Mouse (Mus musculus): ENCODE results near the gene 4930518I15Rik.
A peak's percentile ranks its signal among the peaks of the same experiment; 100 is the strongest.
"Not testable (repeated sequence)": the region's sequence is repeated elsewhere in the genome, so short reads cannot be mapped to it uniquely, and the experiment has no call there.

The 4930518I15Rik gene

GRCm38 (mm10) chr2:156857835-156858234, at the start of gene 4930518I15Rik:
4930518I15Rik (minus strand) TSS chr2:156857946.
- DNase-seq (ENCODE audit: low spot score) = no peak

GRCm38 (mm10) chr2:156905931-156906330, 48.2 kb upstream of the 4930518I15Rik start:
- not testable (repeated sequence) for DNase-seq (ENCODE audit: low spot score)

GRCm38 (mm10) chr2:156904976-156905717, 47.4 kb upstream of the 4930518I15Rik start:
- peak; percentile 71 for DNase-seq (ENCODE audit: low spot score)

- DNase-seq (ENCODE audit: low spot score) = no peak
These were observed 45.6 kb upstream of the 4930518I15Rik start for GRCm38 (mm10) chr2:156903367-156903766.

- not testable (repeated sequence) for DNase-seq (ENCODE audit: low spot score)
These were observed 44.7 kb upstream of the 4930518I15Rik start for GRCm38 (mm10) chr2:156902411-156902810.

GRCm38 (mm10) chr2:156901883-156902282, 44.1 kb upstream of the 4930518I15Rik start:
- DNase-seq (ENCODE audit: low spot score) = no peak

GRCm38 (mm10) chr2:156901344-156901743, 43.6 kb upstream of the 4930518I15Rik start:
- DNase-seq (ENCODE audit: low spot score) = no peak

GRCm38 (mm10) chr2:156899184-156899583, 41.4 kb upstream of the 4930518I15Rik start:
- no peak for DNase-seq (ENCODE audit: low spot score)

- no peak for DNase-seq (ENCODE audit: low spot score)
These were observed 40.6 kb upstream of the 4930518I15Rik start for GRCm38 (mm10) chr2:156898374-156898773.

- DNase-seq (ENCODE audit: low spot score) = no peak
These were observed 39.3 kb upstream of the 4930518I15Rik start for GRCm38 (mm10) chr2:156897034-156897433.

GRCm38 (mm10) chr2:156896384-156896914, 38.7 kb upstream of the 4930518I15Rik start:
- DNase-seq (ENCODE audit: low spot score) = no peak

- no peak for DNase-seq (ENCODE audit: low spot score)
These were observed 36.9 kb upstream of the 4930518I15Rik start for GRCm38 (mm10) chr2:156894496-156895265.

GRCm38 (mm10) chr2:156892821-156893220, 35.1 kb upstream of the 4930518I15Rik start:
- DNase-seq (ENCODE audit: low spot score) = no peak

- no peak for DNase-seq (ENCODE audit: low spot score)
These were observed 34.5 kb upstream of the 4930518I15Rik start for GRCm38 (mm10) chr2:156892240-156892639.

- no peak for DNase-seq (ENCODE audit: low spot score)
These were observed 30.7 kb upstream of the 4930518I15Rik start for GRCm38 (mm10) chr2:156888490-156888889.

GRCm38 (mm10) chr2:156887017-156887416, 29.3 kb upstream of the 4930518I15Rik start, which contains the start of gene Sla2:
Sla2 (minus strand) TSS chr2:156887192.
- DNase-seq (ENCODE audit: low spot score) = no peak

- DNase-seq (ENCODE audit: low spot score) = no peak
These were observed 28.4 kb upstream of the 4930518I15Rik start for GRCm38 (mm10) chr2:156886084-156886631.

GRCm38 (mm10) chr2:156885666-156886065, 27.9 kb upstream of the 4930518I15Rik start:
- DNase-seq (ENCODE audit: low spot score) = not testable (repeated sequence)

- DNase-seq (ENCODE audit: low spot score) = no peak
These were observed 26.9 kb upstream of the 4930518I15Rik start for GRCm38 (mm10) chr2:156884396-156885211.

- DNase-seq (ENCODE audit: low spot score) = no peak
These were observed 24.8 kb upstream of the 4930518I15Rik start for GRCm38 (mm10) chr2:156882431-156883001.

- no peak for DNase-seq (ENCODE audit: low spot score)
These were observed 21.8 kb upstream of the 4930518I15Rik start for GRCm38 (mm10) chr2:156879541-156879940.

Measured in urinary bladder, postnatal 14 days (tissue).